Mouse (Mus musculus): ENCODE results near the gene Gga3.

- TF ChIP-seq GATA1 (IDR thresholded peaks at IDR 0.05; ENCODE audit: borderline replicate concordance, low read length) (no peak), FLI1 (IDR thresholded peaks at IDR 0.05; ENCODE audit: low read length) (no peak)
Measured at GRCm38 (mm10) chr11:115636960-115637359, 33.1 kb upstream of the Gga3 start.

Data from megakaryocyte, embryonic 14.5 days (primary cell).